Mouse (Mus musculus) left cerebral cortex, postnatal 4 days (tissue): ENCODE measurements at regions not wholly inside any gene's neighbourhood (a gene's known extent, or its start where the extent isn't known, plus 50 kb on each side); places are given as distances from the start of the nearest gene placed in this dataset.

Source experiments
- DNase-seq: peaks from one replicate; pipeline ENCODE4 v3.0.0-alpha.2; 2022
- intact Hi-C: fragments of 180-260 bp; cut with DNase I; formaldehyde crosslinking; loops from one replicate; pipeline ENCODE4 v1.15.1; 2025

- DNase-seq: no peak
- intact Hi-C loops: no loop called here
Measured at GRCm38 (mm10) chr5:51850091-51850490, 282.6 kb upstream of the Ppargc1a start.

DNA sequence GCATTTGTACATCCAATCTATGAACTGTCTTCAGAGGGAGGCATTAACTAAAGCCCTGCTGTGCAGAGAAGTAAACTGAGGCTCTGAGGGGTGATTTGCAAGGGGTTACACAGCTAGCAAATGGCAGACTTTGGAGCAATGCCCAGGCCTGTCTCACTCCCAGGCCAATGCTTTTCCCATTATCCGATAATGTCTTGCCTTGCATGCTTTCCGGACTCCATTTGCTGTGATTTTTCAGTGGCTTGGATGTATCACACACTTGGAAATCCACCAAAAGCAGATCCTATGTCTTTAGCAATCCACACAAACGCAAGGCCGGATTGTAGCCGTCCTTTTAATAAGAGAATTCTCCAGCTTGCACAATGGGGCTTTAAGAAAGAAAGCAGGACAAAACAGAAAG, 281.7 kb upstream of the Ppargc1a start:
- no peak for DNase-seq
- intact Hi-C loops: no loop called here

- DNase-seq: no peak
Measured at GRCm38 (mm10) chr5:51842189-51842588, 274.7 kb upstream of the Ppargc1a start.

GRCm38 (mm10) chr5:51841763-51842162, 274.2 kb upstream of the Ppargc1a start:
- intact Hi-C loops: no loop called here
- DNase-seq: no peak

More at GRCm38 (mm10) chr5:51842189-51842588, 274.7 kb upstream of the Ppargc1a start:
- intact Hi-C loops: no loop called here

GRCm38 (mm10) chr5:51840638-51841329, 273.3 kb upstream of the Ppargc1a start:
- intact Hi-C loops: no loop called here

DNA sequence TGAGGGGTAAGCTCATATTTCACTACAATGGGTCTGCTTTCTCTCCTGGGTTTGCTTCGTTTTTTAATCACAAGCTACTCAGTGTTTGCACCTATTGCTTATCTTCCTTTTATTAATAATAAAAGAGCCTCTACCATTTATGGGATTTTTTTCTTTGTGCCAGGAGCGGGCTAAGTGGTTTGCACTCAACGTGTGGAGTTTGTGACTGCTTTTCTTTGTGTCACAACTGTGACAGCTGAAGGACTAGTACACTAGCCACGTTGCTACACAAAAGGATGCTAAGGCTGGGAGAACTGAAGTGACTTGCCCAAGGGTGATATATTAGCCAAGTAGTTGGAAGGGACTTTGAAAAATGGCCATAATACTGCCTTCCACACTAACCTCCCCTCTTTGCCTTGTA, 271.8 kb upstream of the Ppargc1a start:
- intact Hi-C loops: no loop called here
- no peak for DNase-seq

More at GRCm38 (mm10) chr5:51840638-51841329, 273.3 kb upstream of the Ppargc1a start:
- no peak for DNase-seq

- peak; percentile 8 for DNase-seq
Measured at GRCm38 (mm10) chr5:51830551-51830950, 263.0 kb upstream of the Ppargc1a start.

DNA sequence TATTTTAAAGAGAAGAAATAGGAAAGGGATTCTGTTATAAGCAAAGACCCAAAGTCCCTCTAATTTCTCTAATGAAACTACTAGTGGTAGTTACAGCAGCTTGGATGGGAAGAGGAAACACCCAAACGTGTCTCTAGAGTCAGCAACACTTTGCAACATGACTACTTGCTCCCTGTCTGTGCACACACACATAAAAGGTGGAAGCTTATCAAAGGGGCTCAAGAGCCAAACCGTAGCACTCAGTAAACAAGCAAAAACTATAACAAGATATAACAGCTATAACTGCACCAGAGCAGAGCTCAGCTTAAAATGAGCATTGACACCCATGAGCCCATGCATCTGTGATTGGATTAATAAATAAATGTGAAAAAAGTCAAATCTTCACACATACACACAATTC, 262.5 kb upstream of the Ppargc1a start:
- intact Hi-C loops: no loop called here
- DNase-seq: no peak

More at GRCm38 (mm10) chr5:51830551-51830950, 263.0 kb upstream of the Ppargc1a start:
- intact Hi-C loops: no loop called here

DNA sequence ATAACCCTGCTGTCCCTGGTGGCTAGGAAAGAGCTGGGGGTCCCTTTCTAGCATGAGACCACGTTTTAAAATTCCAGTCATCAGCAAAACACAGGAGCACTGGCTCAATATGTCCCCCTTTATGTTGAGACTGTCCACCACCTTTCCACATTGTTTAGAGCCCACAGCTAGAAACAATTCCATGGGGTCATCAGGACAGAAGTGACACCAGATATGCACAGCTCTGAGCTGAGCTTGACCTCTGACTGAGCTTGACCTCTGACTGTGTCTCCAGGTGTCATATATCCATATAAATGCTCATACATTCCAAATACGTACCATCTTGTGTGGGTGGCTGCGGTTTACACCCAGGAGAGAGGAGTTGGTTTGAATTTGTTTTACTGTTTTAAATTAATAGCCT, 262.1 kb upstream of the Ppargc1a start:
- no peak for DNase-seq
- intact Hi-C loops: no loop called here

DNA sequence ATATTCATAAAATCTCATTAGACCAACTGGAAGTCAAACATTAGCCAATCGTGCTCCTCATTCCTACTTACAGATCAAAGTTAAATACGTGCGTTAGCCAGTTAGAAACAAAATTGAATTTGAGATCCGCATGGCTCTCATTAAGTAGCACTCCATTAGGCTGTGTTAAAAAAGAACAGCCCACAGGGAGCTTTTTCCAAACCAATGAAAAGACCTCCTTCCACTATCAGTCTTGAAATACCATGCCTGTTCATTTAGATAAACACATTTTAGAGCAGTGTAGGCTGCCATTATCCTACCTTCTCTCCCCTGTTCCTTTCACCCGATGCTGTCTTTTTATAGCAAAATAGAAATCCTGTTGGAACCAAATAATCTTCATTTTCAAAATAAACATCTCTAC, 261.5 kb upstream of the Ppargc1a start:
- DNase-seq: no peak
- intact Hi-C loops: no loop called here

GRCm38 (mm10) chr5:51826269-51826668, 258.7 kb upstream of the Ppargc1a start:
- intact Hi-C loops: no loop called here

GRCm38 (mm10) chr5:51825584-51826088, 258.1 kb upstream of the Ppargc1a start:
- no peak for DNase-seq
- intact Hi-C loops: no loop called here

More at GRCm38 (mm10) chr5:51826269-51826668, 258.7 kb upstream of the Ppargc1a start:
- DNase-seq: no peak

- intact Hi-C loops: no loop called here
- no peak for DNase-seq
Measured at GRCm38 (mm10) chr5:51824731-51825130, 257.2 kb upstream of the Ppargc1a start.

DNA sequence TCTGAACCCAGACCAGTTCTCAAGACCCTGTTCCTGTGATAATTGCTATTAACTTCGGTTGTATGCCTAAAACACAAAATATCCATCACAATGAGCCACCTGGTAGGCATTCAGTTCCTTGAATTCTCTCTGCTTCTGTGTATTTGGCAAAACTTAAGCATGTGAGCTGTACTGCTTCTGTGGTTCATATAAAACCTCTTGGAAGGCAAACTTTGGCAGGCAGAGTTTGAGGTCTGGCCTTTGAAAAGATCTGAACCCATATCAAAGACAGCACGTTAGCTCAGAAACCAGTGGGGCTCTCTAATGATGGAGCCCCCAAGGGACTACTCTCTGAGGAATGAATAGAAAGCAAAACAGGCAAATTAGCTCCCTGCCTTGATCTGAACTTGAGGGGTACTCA, 256.1 kb upstream of the Ppargc1a start:
- DNase-seq: no peak
- intact Hi-C loops: no loop called here

GRCm38 (mm10) chr5:51816258-51816657, 248.7 kb upstream of the Ppargc1a start:
- DNase-seq: no peak
- intact Hi-C loops: no loop called here

DNA sequence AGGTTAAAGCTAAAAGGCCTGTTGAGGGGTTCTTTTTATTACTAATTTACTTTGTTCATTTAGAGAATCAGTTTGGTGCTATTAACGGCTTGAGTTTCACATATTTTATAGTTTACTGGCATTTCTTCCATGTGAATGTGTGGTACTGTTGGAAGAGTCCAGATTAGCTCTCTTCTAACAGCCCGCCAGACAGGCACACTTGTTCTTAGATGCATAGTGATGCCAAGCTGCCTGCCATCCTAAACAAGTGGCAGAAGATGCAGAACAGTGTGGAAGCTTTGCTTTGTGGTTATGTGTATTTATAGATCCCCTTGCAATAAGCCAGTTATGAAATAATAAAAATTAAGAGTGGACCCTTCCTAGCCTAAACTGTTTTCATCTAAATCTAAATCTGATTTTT, 244.2 kb upstream of the Ppargc1a start:
- DNase-seq: no peak
- intact Hi-C loops: no loop called here

GRCm38 (mm10) chr5:51801486-51801885, 234.0 kb upstream of the Ppargc1a start:
- intact Hi-C loops: no loop called here
- no peak for DNase-seq

- intact Hi-C loops: no loop called here
- no peak for DNase-seq
Measured at GRCm38 (mm10) chr5:51799371-51800035, 232.0 kb upstream of the Ppargc1a start.

DNA sequence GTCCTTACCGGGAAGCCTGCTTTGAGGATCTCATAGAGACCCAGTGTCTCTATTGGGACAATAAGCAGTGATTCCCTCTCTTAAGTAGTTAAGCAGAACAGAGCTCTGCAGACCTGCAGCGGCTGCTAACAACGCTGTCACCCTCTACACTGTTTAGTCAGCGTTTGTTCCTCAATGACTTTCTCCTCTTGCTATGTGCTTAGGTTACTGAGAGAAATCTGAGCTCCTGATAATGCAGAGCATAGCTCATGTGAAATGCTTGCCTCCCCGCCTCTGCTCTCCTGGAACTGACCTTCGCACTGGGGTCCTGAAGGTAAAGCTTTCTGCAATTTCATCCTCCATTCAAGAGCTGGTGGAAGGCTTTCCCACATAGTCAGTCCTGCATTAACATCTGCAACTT, 226.6 kb upstream of the Ppargc1a start:
- intact Hi-C loops: no loop called here
- no peak for DNase-seq

GRCm38 (mm10) chr5:51792950-51793349, 225.4 kb upstream of the Ppargc1a start:
- intact Hi-C loops: no loop called here
- DNase-seq: no peak

- no peak for DNase-seq
- intact Hi-C loops: no loop called here
Measured at GRCm38 (mm10) chr5:51788768-51789167, 221.2 kb upstream of the Ppargc1a start.

DNA sequence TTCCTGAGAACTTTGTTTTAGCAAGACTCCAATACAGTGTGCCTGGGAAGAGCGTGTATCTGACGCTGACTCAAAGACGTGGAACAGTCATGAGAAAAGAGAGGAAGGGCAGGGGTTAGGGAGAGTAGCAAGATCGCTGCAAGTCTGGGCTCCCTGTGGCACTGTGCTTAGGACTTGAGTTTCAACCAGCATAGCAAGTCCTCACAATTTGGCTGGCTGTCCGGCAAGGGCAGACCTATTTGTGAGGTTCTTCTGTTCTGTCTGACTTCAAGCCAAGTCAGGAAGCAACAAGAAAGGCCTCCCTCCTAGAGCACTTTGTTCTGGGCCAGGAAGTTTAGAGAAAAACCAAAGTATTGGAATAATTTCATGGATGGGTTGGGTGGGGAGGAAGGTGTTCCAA, 216.0 kb upstream of the Ppargc1a start:
- intact Hi-C loops: no loop called here
- no peak for DNase-seq
